Mouse (Mus musculus): Measurements from ENCODE around the gene Card10. TPM values are rescaled to one million over a fixed set of nuclear protein-coding genes. Genes with fewer than 3 reads are reported as not detected.

Card10 gene
- polyA plus RNA-seq, 1 experiment from 2014 or later = 4.7 TPM

GRCm38 (mm10) chr15:78730315-78731049 lies 72.4 kb downstream of the Card10 start:
- no peak for DNase-seq (ENCODE audit: low spot score)
- Histone ChIP-seq H3K27me3 (ENCODE audit: low read depth, poor library complexity, severe bottlenecking) (peaks cover 11% of the 10 kb centered on the region; the same call in 1 of the 2 replicates), H3K4me1 (peaks cover 6% of the 10 kb centered on the region; the same call in 1 of the 2 replicates), H3K27ac (no peak overlapping the region), H3K36me3 (no peaks in the 10 kb centered on the region), H3K4me3 (no peak overlapping the region), H3K9me3 (replicated peaks) (no peaks in the 10 kb centered on the region)
- WGBS = 80% methylated on average over 12 of the region's 12 CpGs

- DNase-seq (ENCODE audit: low spot score) = no peak
- peaks cover 28% of the 10 kb centered on the region for H3K27me3 ChIP-seq (ENCODE audit: low read depth, poor library complexity, severe bottlenecking)
- H3K36me3 ChIP-seq = no peaks in the 10 kb centered on the region
- no peaks in the 10 kb centered on the region for H3K9me3 ChIP-seq (replicated peaks)
- H3K4me3 ChIP-seq = no peak overlapping the region
- H3K27ac ChIP-seq = no peak overlapping the region
- WGBS = 45% methylated on average over 7 of the region's 7 CpGs
- H3K4me1 ChIP-seq = peaks cover 6% of the 10 kb centered on the region; the same call in 1 of the 2 replicates
Observed at GRCm38 (mm10) chr15:78726697-78727096, 76.1 kb downstream of the Card10 start.

Other genes starting within 250 kb of the Card10 start
- gene Rac2, start 230.3 kb downstream of the Card10 start, polyA plus RNA-seq (2016; fragmentation: Nextera tagmentation; extraction: Ambion mirVana) = 4.3 and 4.4 TPM in 2 replicates
- 3.2 and 4.4 TPM in 2 replicates for gene Cyth4, start 206.0 kb downstream of the Card10 start, polyA plus RNA-seq (2016; fragmentation: Nextera tagmentation; extraction: Ambion mirVana)
- gene Elfn2, start 84.3 kb downstream of the Card10 start, polyA plus RNA-seq (2016; fragmentation: Nextera tagmentation; extraction: Ambion mirVana) = not detected in 2 replicates
- 11.1 and 13.1 TPM in 2 replicates for gene Mfng, start 29.6 kb downstream of the Card10 start, polyA plus RNA-seq (2016; fragmentation: Nextera tagmentation; extraction: Ambion mirVana)
- 18.8 and 22.0 TPM in 2 replicates for gene Cdc42ep1, start 39.6 kb upstream of the Card10 start, polyA plus RNA-seq (2016; fragmentation: Nextera tagmentation; extraction: Ambion mirVana)
- not detected in 2 replicates for gene Lgals2, start 52.5 kb upstream of the Card10 start, polyA plus RNA-seq (2016; fragmentation: Nextera tagmentation; extraction: Ambion mirVana)
- gene Gga1, start 74.1 kb upstream of the Card10 start, polyA plus RNA-seq (2016; fragmentation: Nextera tagmentation; extraction: Ambion mirVana) = 49.9 and 56.5 TPM in 2 replicates
- gene Gm49510, start 96.6 kb upstream of the Card10 start, polyA plus RNA-seq (2016; fragmentation: Nextera tagmentation; extraction: Ambion mirVana) = 0.13 and 0.51 TPM in 2 replicates
- 51.1 and 51.2 TPM in 2 replicates for gene Sh3bp1, start 96.7 kb upstream of the Card10 start, polyA plus RNA-seq (2016; fragmentation: Nextera tagmentation; extraction: Ambion mirVana)
- gene Pdxp, start 110.9 kb upstream of the Card10 start, polyA plus RNA-seq (2016; fragmentation: Nextera tagmentation; extraction: Ambion mirVana) = 37.1 and 40.8 TPM in 2 replicates
- 292 and 458 TPM in 2 replicates for gene Lgals1, start 123.7 kb upstream of the Card10 start, polyA plus RNA-seq (2016; fragmentation: Nextera tagmentation; extraction: Ambion mirVana)
- 70.6 and 84.9 TPM in 2 replicates for gene Nol12, start 131.9 kb upstream of the Card10 start, polyA plus RNA-seq (2016; fragmentation: Nextera tagmentation; extraction: Ambion mirVana)
- 47.9 and 54.6 TPM in 2 replicates for gene Triobp, start 144.7 kb upstream of the Card10 start, polyA plus RNA-seq (2016; fragmentation: Nextera tagmentation; extraction: Ambion mirVana)
- 330 and 448 TPM in 2 replicates for gene H1f0, start 225.4 kb upstream of the Card10 start, polyA plus RNA-seq (2016; fragmentation: Nextera tagmentation; extraction: Ambion mirVana)
- 0.13 TPM in 1 of 2 replicates, not detected in the other for gene Galr3, start 238.8 kb upstream of the Card10 start, polyA plus RNA-seq (2016; fragmentation: Nextera tagmentation; extraction: Ambion mirVana)

All from limb, embryonic 10.5 days (tissue).